Mouse (Mus musculus): ENCODE results near the gene Btnl10. TPM values are rescaled to one million over a fixed set of nuclear protein-coding genes. Genes with fewer than 3 reads are reported as not detected.

The Btnl10 gene
- total RNA-seq (2021) (under 1 TPM in 1 of 2 experiments, not detected in 1; 0.09 TPM), polyA plus RNA-seq (2012; rRNA removed) (not detected in 2 replicates)
- long read RNA-seq, result 0 reads

DNA sequence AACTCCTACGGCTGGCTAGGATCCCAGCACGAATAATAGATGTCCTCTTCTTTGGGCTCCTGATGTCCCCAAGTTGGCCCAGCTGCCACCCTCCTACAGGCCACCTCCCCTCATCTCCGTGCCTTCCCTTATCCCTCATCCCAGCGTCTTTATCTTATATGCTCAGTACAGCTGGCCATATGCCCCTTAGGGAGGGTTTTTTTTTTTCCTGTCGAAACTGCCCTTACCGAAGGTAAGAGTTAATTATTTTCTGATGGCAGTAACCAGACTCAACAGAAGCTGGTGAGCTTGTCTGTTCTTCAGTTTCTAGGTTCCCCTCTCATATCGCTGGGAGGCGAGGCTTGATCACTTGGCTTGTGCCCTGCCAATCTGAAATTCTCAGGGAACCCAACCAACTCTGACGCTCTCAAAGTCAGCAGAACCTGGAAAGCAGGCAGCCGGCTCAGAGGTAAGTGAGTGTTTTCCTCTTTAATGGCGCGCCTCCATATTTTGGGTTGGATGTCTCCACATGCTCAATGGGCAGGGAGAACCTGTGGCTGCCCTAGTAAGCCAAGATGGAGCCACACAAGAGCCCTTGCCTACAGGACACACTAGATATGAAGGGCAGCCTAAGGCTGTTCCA is at the start of gene Btnl10:
Gene Btnl10, plus strand, starts transcription at position 164 of the 622 bp plus-strand sequence.
- DNase-seq, result no peak

DNA sequence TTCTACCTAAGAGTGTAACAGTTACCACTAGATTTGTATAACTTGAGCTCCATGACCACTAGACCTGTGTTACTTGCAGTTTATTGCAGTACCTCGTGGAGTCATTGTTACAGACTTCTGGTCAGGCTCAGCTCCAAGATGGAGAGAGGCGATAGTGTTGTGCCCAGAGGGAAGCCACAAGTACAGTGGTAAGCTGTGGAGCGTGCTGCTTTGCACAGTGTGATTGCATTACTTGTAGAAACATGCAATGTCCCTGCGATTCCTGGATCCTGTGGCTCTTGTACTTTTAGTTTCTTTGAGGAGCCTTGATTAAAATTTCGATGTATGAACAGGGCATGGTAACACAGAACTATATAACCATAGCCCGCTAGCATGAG is 49.8 kb upstream of the Btnl10 start:
- DNase-seq, result no peak

- peak; percentile 31 for DNase-seq
Observed at GRCm38 (mm10) chr11:58870961-58871360, 46.7 kb upstream of the Btnl10 start.

GRCm38 (mm10) chr11:58883756-58884155 is 34.0 kb upstream of the Btnl10 start:
- DNase-seq, result no peak

DNA sequence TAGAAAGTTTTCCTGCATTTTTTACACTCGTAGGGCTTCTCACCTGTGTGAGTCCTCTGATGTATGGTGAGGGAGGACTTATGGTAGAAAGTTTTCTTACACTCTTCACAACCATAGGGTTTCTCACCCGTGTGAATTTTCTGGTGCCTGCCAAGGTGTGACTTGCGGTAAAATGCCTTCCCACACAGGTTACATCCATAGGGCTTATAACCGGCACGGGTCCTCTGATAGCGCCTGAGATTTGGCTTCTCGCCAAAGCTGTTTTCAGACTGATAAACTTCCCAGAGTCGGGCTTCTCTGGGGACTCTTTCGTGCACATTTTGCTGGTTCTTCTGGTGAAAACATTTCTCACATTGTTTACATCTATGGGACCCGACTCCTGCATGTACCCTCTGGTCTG is 27.2 kb upstream of the Btnl10 start:
- no peak for DNase-seq

DNA sequence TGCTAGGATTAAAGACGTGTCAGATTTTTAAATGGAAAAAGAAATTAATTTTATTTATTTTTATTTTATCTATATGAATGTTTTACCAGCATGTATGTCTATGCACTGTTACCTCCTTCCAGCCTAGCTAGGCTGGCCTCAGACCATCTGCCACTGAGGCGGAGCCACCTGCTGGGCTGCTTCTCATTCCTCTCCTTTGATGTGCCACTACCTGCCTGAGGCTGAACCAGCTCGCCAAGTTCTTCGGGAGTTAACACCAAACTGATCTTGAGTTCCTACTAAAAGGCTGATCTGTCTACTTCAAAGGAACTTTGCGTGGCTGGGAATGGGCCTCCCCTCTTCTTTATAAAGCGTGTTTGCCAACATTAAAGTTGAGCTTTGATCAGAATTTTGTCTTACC is 23.3 kb upstream of the Btnl10 start:
- no peak for DNase-seq

- DNase-seq, result no peak
Observed at GRCm38 (mm10) chr11:58897485-58897884, 20.2 kb upstream of the Btnl10 start.

- no peak for DNase-seq
Observed at GRCm38 (mm10) chr11:58901080-58901479, 16.6 kb upstream of the Btnl10 start.

DNA sequence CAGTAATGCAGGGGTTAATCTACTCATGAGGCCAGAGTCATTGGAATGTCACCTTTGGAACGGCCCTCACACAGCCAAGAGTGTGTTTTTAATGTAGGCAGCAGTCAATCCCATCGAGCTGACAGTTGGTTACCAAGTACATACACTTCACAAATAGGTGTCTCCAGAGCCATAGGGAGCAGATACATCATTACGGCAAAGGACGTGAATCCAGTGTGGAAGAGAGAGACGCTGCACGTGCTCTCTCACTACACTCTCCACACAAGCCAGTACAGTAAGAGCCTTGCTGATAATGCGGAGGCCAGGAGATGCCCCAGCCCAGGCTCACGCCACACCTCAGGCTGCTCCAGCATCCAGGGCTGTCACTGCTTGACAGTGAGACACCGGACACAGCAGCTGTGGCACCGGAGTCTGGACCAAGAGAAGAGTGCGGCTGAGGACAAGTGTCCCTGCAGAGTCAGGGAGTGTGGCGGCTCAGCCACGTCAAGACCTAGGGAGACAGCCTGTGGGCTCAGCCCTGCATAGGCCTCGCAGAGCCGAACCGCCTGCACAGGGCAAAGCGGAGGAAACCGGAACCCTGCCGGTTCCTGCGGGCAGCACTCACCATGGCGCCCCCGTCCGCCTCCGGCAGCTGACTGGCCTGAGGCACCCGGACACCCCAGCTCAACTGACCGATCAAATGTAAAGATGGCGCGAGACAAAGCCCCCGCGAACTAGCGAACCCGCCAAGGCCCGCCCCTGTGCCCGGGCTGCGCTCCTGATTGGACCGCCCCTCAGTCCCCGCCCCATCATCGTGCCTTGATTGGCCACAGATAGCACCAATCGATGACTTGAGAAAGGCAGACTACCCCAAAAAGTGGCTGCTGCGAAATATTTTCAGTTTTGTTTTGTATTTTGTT is 13.9 kb upstream of the Btnl10 start, which contains the start of gene Zfp39:
Gene Zfp39, minus strand, starts transcription at position 715 of the 899 bp plus-strand sequence.
- peak; percentile 98 for DNase-seq

DNA sequence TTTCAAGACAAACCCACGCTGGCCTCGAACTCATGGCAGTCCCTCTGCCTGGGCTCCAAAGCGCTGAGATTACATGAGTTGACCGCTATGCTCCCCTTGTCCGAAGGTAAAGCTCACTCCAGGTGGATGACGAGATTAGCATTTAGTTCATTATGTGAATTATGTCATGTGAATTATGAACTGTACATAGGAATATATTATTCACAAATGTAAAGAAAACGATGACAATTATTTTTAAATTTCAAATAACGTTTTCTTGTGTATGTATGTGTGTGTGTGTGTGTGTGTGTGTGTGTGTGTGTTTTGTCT is 13.3 kb upstream of the Btnl10 start:
- no peak for DNase-seq

- DNase-seq, result no peak
Observed at GRCm38 (mm10) chr11:58904838-58905237, 12.9 kb upstream of the Btnl10 start.

- DNase-seq, result no peak
Observed at GRCm38 (mm10) chr11:58913776-58914175, 3.9 kb upstream of the Btnl10 start.

- DNase-seq, result no peak
Observed at GRCm38 (mm10) chr11:58914461-58915028, 3.2 kb upstream of the Btnl10 start.

DNA sequence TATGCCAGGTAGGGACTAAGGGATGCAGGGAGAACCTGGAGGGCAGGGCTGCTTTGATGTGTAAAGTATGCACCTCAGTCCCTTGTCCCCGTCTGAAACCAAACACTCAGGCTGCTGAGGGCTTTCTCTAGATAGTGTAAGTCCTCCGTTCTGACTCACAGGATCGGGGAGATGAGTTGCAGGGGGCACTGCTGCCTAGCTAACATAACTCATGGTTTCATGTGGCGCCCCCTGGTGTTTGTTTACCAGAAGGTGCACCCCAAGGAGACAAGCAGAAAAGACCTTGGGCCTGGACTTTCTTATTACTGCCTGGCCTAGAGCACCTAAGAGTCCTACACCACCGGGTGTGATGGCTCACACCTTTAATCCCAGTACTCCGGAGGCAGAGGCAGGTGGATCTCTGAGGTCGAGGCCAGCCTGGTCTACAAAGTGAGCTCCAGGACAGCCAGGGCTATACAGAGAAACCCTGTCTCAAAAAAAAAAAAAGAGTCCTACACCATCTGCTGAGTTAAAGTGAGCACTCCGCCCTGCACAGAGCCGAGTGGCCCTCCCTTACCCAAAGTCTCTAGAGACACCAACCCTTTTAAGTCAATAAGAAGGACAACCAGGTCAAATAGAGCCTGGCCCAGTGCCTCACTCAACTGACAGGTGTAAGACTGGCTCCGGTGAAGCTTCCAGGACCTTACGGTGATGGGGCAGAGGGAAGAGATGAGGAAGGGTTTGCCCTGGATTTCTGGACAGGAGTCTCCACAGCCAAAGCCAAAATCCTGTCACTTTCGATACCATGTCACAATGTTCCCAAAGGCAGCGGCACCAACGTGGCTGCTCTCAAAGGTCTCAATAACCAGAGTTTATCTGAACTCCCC is 596 bp upstream of the Btnl10 start:
- DNase-seq, result peak; percentile 51

GRCm38 (mm10) chr11:58918759-58919158 is 1.1 kb downstream of the Btnl10 start:
- DNase-seq, result no peak

DNA sequence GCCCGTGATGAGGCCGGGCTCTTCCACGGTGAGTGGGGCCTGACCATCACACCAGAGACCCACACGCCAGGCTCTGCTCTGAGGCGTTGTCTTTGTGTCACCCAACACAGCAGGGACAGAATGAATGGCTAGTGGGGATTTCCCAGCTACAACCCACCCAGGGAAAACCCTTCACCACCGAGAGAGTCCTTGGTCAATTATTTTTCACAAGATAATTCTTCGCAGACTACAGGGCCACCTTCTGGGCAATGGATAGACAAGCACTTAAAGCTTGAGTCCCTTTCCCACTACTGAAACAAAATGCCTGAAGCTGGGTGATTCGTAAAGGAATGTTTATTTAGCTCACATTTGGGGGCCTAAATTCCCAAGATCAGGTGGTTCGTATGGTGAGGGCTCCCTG is 4.7 kb downstream of the Btnl10 start:
- DNase-seq, result no peak

DNA sequence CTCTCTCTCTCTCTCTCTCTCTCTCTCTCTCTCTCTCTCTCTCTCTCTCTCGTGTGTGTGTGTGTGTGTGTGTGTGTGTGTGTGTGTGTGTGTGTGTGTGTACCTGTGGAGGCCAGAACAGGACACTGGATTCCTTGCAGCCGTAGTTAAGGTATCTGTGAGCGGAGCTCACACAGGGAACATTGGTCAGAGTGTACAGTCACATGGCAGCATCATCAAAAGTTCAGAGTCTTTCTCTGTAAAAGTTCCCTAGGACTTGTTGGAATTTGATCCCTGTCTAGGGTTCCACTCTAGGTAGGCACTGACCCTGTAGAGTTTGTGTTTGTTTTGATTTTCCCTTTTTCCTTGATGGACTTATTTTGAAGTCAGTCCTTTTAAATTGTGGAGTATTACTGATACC is 8.9 kb downstream of the Btnl10 start:
- DNase-seq, result no peak

GRCm38 (mm10) chr11:58927053-58927452 is 9.3 kb downstream of the Btnl10 start:
- no peak for DNase-seq

DNA sequence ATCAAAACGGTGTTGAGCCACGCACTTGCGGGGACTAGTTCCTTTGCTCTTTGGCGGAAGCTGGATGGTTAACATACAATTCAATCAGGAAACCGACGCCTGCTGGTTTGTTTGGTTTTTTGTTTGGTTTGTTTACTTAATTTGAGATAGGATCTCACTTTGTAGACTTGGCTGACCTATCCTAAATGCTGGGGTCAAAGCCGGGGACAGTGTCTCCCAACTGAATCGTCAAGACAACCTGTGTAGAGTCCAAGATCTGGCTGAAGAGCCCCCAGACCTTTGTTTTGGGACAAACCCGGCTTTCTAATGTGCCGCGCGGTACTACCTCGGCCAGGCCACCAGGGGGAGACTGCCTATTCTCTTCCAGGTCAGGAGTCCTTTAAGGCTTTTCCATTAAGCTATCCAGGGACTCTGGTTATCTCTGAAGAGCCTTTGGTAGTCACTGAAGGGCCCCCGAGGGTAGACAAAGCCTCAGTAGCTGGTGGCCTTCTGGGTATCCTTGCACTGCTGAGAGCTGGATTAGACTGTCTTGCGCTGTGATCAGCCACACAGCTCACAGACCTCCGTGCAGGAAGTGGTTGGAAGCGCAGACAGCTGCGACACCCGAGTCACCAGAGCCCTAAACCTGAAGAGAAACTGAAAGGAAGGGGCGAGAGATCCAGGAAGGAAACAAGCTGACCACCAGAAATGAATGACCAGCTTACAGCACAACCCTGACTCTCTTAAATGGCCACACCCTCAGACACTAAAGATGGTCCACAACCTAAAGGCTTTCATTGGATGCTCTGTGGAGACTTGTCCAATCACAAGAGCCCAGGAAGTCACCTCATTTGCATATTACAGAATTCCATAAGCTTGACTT is 10.3 kb downstream of the Btnl10 start:
- DNase-seq, result peak; percentile 54

GRCm38 (mm10) chr11:58929055-58929454 is 11.3 kb downstream of the Btnl10 start:
- no peak for DNase-seq

DNA sequence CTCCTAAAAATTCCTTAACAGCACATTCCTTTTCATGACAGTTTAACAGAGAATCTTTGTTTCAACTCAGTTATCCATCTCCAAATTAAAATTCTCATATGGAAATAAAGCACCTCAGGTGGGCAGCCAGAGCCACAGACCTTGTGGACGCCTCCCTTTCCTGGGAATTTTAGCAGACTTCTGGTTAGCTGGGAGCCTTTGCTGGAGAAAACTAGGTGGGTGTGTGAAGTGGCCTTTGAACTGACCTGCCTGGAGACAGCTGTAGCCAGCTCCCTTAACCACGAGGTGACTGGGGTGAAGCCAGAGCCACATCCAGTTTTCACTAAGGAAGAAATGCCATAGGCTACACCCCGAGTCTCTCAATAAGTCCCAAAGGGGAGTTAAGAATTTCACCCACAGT is 11.9 kb downstream of the Btnl10 start:
- no peak for DNase-seq

Data from adrenal gland, adult 2 months (tissue).